Mouse (Mus musculus) T-helper 17 cell (primary cell): Measurements from ENCODE around the gene Loxl4.

Source experiments
- in situ Hi-C, 2 experiments: fragments of 300-600 bp; cut with MboI, MseI; formaldehyde crosslinking; loops; 1 replicate in 1 of 2; 2 replicates in 1 of 2; pipeline ENCODE4 v1.15.1; 2025; ENCODE audit warnings: high pct_unique_total_duplicates in 2 of 2

The Loxl4 gene

GRCm38 (mm10) chr19:42609716-42610115, 2.9 kb downstream of the Loxl4 start:
- in situ Hi-C loops = no loop called here

- in situ Hi-C loops = no loop called here
These were observed 4.5 kb downstream of the Loxl4 start for GRCm38 (mm10) chr19:42608082-42608481.

- in situ Hi-C loops = no loop called here
These were observed 10.0 kb downstream of the Loxl4 start for GRCm38 (mm10) chr19:42602576-42602975.

- in situ Hi-C loops = no loop called here
These were observed 10.6 kb downstream of the Loxl4 start for GRCm38 (mm10) chr19:42602041-42602440.

- in situ Hi-C loops = no loop called here
These were observed 11.2 kb downstream of the Loxl4 start for GRCm38 (mm10) chr19:42601445-42601844.

- in situ Hi-C loops = no loop called here
These were observed 12.0 kb downstream of the Loxl4 start for GRCm38 (mm10) chr19:42600591-42600990.

- in situ Hi-C loops = no loop called here
These were observed 12.7 kb downstream of the Loxl4 start for GRCm38 (mm10) chr19:42599891-42600290.

- in situ Hi-C loops = no loop called here
These were observed 14.7 kb downstream of the Loxl4 start for GRCm38 (mm10) chr19:42597896-42598295.

- in situ Hi-C loops = no loop called here
These were observed 15.3 kb downstream of the Loxl4 start for GRCm38 (mm10) chr19:42597286-42597685.

- in situ Hi-C loops = no loop called here
These were observed 17.5 kb downstream of the Loxl4 start for GRCm38 (mm10) chr19:42595066-42595465.

- in situ Hi-C loops = no loop called here
These were observed 19.2 kb downstream of the Loxl4 start for GRCm38 (mm10) chr19:42593456-42593855.

GRCm38 (mm10) chr19:42591534-42591933, 21.1 kb downstream of the Loxl4 start:
- in situ Hi-C loops = no loop called here

GRCm38 (mm10) chr19:42589246-42589645, 23.4 kb downstream of the Loxl4 start:
- in situ Hi-C loops = no loop called here

GRCm38 (mm10) chr19:42587704-42588103, 24.9 kb downstream of the Loxl4 start:
- in situ Hi-C loops = no loop called here

GRCm38 (mm10) chr19:42584188-42584587, 28.4 kb downstream of the Loxl4 start:
- in situ Hi-C loops = no loop called here

- in situ Hi-C loops = no loop called here
These were observed 28.9 kb downstream of the Loxl4 start for GRCm38 (mm10) chr19:42583677-42584076.

GRCm38 (mm10) chr19:42582811-42583370, 29.7 kb downstream of the Loxl4 start:
- in situ Hi-C loops = no loop called here

- in situ Hi-C loops = no loop called here
These were observed 31.9 kb downstream of the Loxl4 start for GRCm38 (mm10) chr19:42580701-42581100.

- in situ Hi-C loops = no loop called here
These were observed 34.0 kb downstream of the Loxl4 start for GRCm38 (mm10) chr19:42578631-42579030.

- in situ Hi-C loops = no loop called here
These were observed 35.8 kb downstream of the Loxl4 start for GRCm38 (mm10) chr19:42576856-42577255.

- in situ Hi-C loops = no loop called here
These were observed 37.3 kb downstream of the Loxl4 start for GRCm38 (mm10) chr19:42575317-42575716.

GRCm38 (mm10) chr19:42571291-42571690, 41.3 kb downstream of the Loxl4 start:
- in situ Hi-C loops = no loop called here

- in situ Hi-C loops = loop anchor here in 1 of 2 experiments (10.0 kb wide), 1 partner anchor 584 kb away; the partner anchor contains the start of genes Mms19 and Ubtd1
These were observed 43.5 kb downstream of the Loxl4 start for GRCm38 (mm10) chr19:42569076-42569475.

GRCm38 (mm10) chr19:42567020-42567419, 45.6 kb downstream of the Loxl4 start:
- in situ Hi-C loops = loop anchor here in 1 of 2 experiments (10.0 kb wide), 1 partner anchor 582 kb away; the partner anchor contains the start of genes Mms19 and Ubtd1
